Mouse (Mus musculus): ENCODE results near the gene Smc5. TPM values are rescaled to one million over a fixed set of nuclear protein-coding genes. Genes with fewer than 3 reads are reported as not detected.

Gene Smc5
- polyA plus RNA-seq, 1 experiment from 2014 or later, result 34.5 TPM

- Histone ChIP-seq H3K4me2 (replicated peaks) (no peak overlapping the region), H3K27me3 (0 out of 2 replicates have a peak, but pooled peaks cover 2% of the 10 kb centered on the region), H3K4me1 (replicated peaks) (no peaks in the 10 kb centered on the region), H3K4me3 (replicated peaks) (no peak overlapping the region), H3K36me3 (no peaks in the 10 kb centered on the region), H3K9ac (replicated peaks) (no peak overlapping the region), H3K9me3 (no peaks in the 10 kb centered on the region), H3K27ac (no peak overlapping the region)
- WGBS, result 85% methylated on average over 6 of the region's 6 CpGs
- ATAC-seq, result no peak
These were observed 110.8 kb downstream of the Smc5 start for GRCm38 (mm10) chr19:23162877-23163276.

GRCm38 (mm10) chr19:23162387-23162809, 111.3 kb downstream of the Smc5 start:
- Histone ChIP-seq H3K9me3 (no peaks in the 10 kb centered on the region), H3K36me3 (no peaks in the 10 kb centered on the region), H3K9ac (replicated peaks) (no peak overlapping the region), H3K4me3 (replicated peaks) (no peak overlapping the region), H3K4me1 (replicated peaks) (no peaks in the 10 kb centered on the region), H3K27ac (no peak overlapping the region), H3K27me3 (0 out of 2 replicates have a peak, but pooled peaks cover 2% of the 10 kb centered on the region), H3K4me2 (replicated peaks) (no peak overlapping the region)
- ATAC-seq, result no peak
- 19% methylated on average over 8 of the region's 8 CpGs for WGBS

GRCm38 (mm10) chr19:23159780-23160395, 113.8 kb downstream of the Smc5 start:
- Histone ChIP-seq H3K4me1 (replicated peaks) (no peaks in the 10 kb centered on the region), H3K4me2 (replicated peaks) (no peak overlapping the region), H3K27me3 (0 out of 2 replicates have a peak, but pooled peaks cover 2% of the 10 kb centered on the region), H3K36me3 (no peaks in the 10 kb centered on the region), H3K27ac (no peak overlapping the region), H3K9me3 (no peaks in the 10 kb centered on the region), H3K9ac (replicated peaks) (no peak overlapping the region), H3K4me3 (replicated peaks) (no peak overlapping the region)
- no peak for ATAC-seq
- 81% methylated on average over 10 of the region's 10 CpGs for WGBS

Other genes with a start within 250 kb of the Smc5 start
- 0.89 and 1.0 TPM in 2 replicates for gene Klf9, start 132.7 kb downstream of the Smc5 start, polyA plus RNA-seq (2015; fragmentation: Nextera tagmentation; extraction: Ambion mirVana)
- gene Mamdc2, start 174.5 kb upstream of the Smc5 start, polyA plus RNA-seq (2015; fragmentation: Nextera tagmentation; extraction: Ambion mirVana), result 1.4 and 1.6 TPM in 2 replicates